Mouse (Mus musculus): ENCODE measurements around the gene Cuta. TPM values are rescaled to one million over a fixed set of nuclear protein-coding genes. Genes with fewer than 3 reads are reported as not detected.

Gene Cuta
- polyA plus RNA-seq, 1 experiment from 2014 or later: 134 TPM

GRCm38 (mm10) chr17:26946567-26946966 lies 7.2 kb upstream of the Cuta start:
- H3K27me3 ChIP-seq (ENCODE audit: control insufficient read depth, insufficient read depth, low read length): peaks cover 3% of the 10 kb centered on the region; the same call in 1 of the 2 replicates
- H3K36me3 ChIP-seq (ENCODE audit: control insufficient read depth, insufficient read depth, low read length): no peaks in the 10 kb centered on the region
- H3K4me3 ChIP-seq (ENCODE audit: low read depth, low read length): peak overlapping the region; percentile 51
- WGBS (ENCODE audit: insufficient replicate concordance): 1% methylated on average over 33 of the region's 37 CpGs
- peak overlapping the region; percentile 71 for H3K27ac ChIP-seq (ENCODE audit: low read depth, low read length)
- H3K4me1 ChIP-seq (ENCODE audit: control insufficient read depth, insufficient read depth, low read length): peaks cover 38% of the 10 kb centered on the region
- H3K9ac ChIP-seq (ENCODE audit: low read depth, low read length): peak overlapping the region; percentile 81
- peak overlapping the region; percentile 88 for H3K4me2 ChIP-seq
- peak; percentile 41; the same call in 1 of the 2 replicates for ATAC-seq (replicated peaks; ENCODE audit: insufficient number of reproducible peaks, low FRiP score, low TSS enrichment)
- no peaks in the 10 kb centered on the region for H3K9me3 ChIP-seq (replicated peaks; ENCODE audit: control insufficient read depth, low read length)

GRCm38 (mm10) chr17:26945824-26946495 lies 6.6 kb upstream of the Cuta start:
- Histone ChIP-seq H3K4me3 (ENCODE audit: low read depth, low read length) (peak overlapping the region; percentile 51), H3K27ac (ENCODE audit: low read depth, low read length) (peak overlapping the region; percentile 71), H3K36me3 (ENCODE audit: control insufficient read depth, insufficient read depth, low read length) (no peaks in the 10 kb centered on the region), H3K9me3 (replicated peaks; ENCODE audit: control insufficient read depth, low read length) (no peaks in the 10 kb centered on the region), H3K4me1 (ENCODE audit: control insufficient read depth, insufficient read depth, low read length) (peaks cover 33% of the 10 kb centered on the region), H3K4me2 (peak overlapping the region; percentile 88), H3K27me3 (ENCODE audit: control insufficient read depth, insufficient read depth, low read length) (peaks cover 3% of the 10 kb centered on the region; the same call in 1 of the 2 replicates), H3K9ac (ENCODE audit: low read depth, low read length) (peak overlapping the region; percentile 81)
- 29% methylated on average over 13 of the region's 13 CpGs for WGBS (ENCODE audit: insufficient replicate concordance)
- ATAC-seq (replicated peaks; ENCODE audit: insufficient number of reproducible peaks, low FRiP score, low TSS enrichment): no peak

GRCm38 (mm10) chr17:26941841-26942570 lies 2.6 kb upstream of the Cuta start:
- Histone ChIP-seq H3K4me3 (ENCODE audit: low read depth, low read length) (peak overlapping the region; percentile 59), H3K9ac (ENCODE audit: low read depth, low read length) (peak overlapping the region; percentile 71), H3K27ac (ENCODE audit: low read depth, low read length) (no peak overlapping the region), H3K9me3 (replicated peaks; ENCODE audit: control insufficient read depth, low read length) (no peaks in the 10 kb centered on the region), H3K36me3 (ENCODE audit: control insufficient read depth, insufficient read depth, low read length) (no peaks in the 10 kb centered on the region; the same call in none of the 2 replicates), H3K4me2 (peak overlapping the region; percentile 99), H3K27me3 (ENCODE audit: control insufficient read depth, insufficient read depth, low read length) (no peaks in the 10 kb centered on the region), H3K4me1 (ENCODE audit: control insufficient read depth, insufficient read depth, low read length) (peaks cover 37% of the 10 kb centered on the region)
- ATAC-seq (replicated peaks; ENCODE audit: insufficient number of reproducible peaks, low FRiP score, low TSS enrichment): no peak
- WGBS (ENCODE audit: insufficient replicate concordance): 9% methylated on average over 4 of the region's 4 CpGs

DNA sequence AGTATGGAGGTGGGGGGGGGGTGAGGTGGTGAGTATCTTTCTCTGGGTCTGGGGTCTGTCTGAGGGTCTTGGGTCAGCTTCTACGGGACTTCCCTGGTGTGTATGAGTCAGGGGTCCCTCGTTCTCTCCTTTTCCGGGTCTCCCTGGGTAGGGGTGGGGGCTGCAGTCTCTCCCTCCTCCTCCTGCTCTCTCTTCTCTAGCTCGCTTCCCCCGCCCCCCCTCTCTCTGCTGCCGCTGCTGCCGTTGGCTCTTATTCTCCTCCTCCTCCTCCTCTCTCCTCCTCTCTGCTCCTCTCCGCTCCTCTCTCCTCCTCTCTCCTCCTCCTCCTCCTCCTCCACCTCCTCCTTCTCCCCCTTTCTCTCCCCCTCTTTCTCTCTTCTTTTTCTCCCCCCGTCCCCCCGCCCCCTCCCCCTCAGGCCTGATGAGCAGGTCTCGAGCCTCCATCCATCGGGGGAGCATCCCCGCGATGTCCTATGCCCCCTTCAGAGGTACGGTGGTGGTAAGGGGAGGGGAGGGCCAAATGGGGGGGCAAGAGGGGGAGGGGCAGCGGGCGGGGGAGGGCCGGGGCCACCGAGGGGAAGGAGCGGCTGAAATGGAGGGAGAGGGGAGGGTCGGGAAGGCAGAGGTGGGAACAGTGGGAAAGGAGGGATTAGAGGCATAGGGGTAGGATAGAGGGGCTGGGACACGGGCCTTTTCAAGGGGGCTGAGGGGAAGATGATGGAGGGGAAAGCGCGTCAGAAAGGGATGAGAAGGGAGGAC lies 1.8 kb upstream of the Cuta start, which contains the start of gene Syngap1:
TSS of gene Syngap1 (plus strand) at position 223 of the 759 bp plus-strand sequence.
- Histone ChIP-seq H3K36me3 (ENCODE audit: control insufficient read depth, insufficient read depth, low read length) (peaks cover 3% of the 10 kb centered on the region), H3K4me2 (peak within 1 kb of the TSS; percentile 99), H3K9ac (ENCODE audit: low read depth, low read length) (peak within 1 kb of the TSS; percentile 84), H3K27me3 (ENCODE audit: control insufficient read depth, insufficient read depth, low read length) (no peaks in the 10 kb centered on the region), H3K4me1 (ENCODE audit: control insufficient read depth, insufficient read depth, low read length) (peaks cover 32% of the 10 kb centered on the region), H3K27ac (ENCODE audit: low read depth, low read length) (peak within 1 kb of the TSS; percentile 96), H3K4me3 (ENCODE audit: low read depth, low read length) (peak within 1 kb of the TSS; percentile 67), H3K9me3 (replicated peaks; ENCODE audit: control insufficient read depth, low read length) (no peaks in the 10 kb centered on the region)
- no peak for ATAC-seq (replicated peaks; ENCODE audit: insufficient number of reproducible peaks, low FRiP score, low TSS enrichment)
- WGBS (ENCODE audit: insufficient replicate concordance): 4% methylated on average over 23 of the region's 24 CpGs

DNA sequence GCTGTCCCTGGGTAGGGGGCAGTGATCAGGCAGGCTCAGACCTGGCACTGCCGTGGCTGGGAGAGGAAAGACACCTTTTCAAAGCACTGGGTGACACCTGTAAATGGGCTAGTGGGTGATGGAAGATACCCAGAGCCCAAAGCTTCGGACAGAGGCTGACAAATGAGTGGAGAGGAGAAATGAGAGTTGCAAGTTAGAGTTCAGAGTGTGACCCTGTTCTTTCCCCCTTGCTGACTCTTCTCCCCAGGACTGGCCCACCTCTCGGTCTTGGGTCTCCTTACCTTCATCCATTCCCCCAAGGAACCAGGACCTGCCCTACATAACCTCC lies 568 bp upstream of the Cuta start:
- H3K4me1 ChIP-seq (ENCODE audit: control insufficient read depth, insufficient read depth, low read length): peaks cover 24% of the 10 kb centered on the region
- H3K9ac ChIP-seq (ENCODE audit: low read depth, low read length): peak overlapping the region; percentile 84
- H3K27me3 ChIP-seq (ENCODE audit: control insufficient read depth, insufficient read depth, low read length): no peaks in the 10 kb centered on the region
- H3K9me3 ChIP-seq (replicated peaks; ENCODE audit: control insufficient read depth, low read length): no peaks in the 10 kb centered on the region
- 7% methylated on average over 3 of the region's 3 CpGs for WGBS (ENCODE audit: insufficient replicate concordance)
- ATAC-seq (replicated peaks; ENCODE audit: insufficient number of reproducible peaks, low FRiP score, low TSS enrichment): no peak
- H3K4me3 ChIP-seq (ENCODE audit: low read depth, low read length): peak overlapping the region; percentile 67
- H3K4me2 ChIP-seq: peak overlapping the region; percentile 99
- H3K36me3 ChIP-seq (ENCODE audit: control insufficient read depth, insufficient read depth, low read length): peaks cover 5% of the 10 kb centered on the region
- H3K27ac ChIP-seq (ENCODE audit: low read depth, low read length): peak overlapping the region; percentile 96

- peaks cover 30% of the 10 kb centered on the region for H3K4me1 ChIP-seq (ENCODE audit: control insufficient read depth, insufficient read depth, low read length)
Measured at GRCm38 (mm10) chr17:26938731-26939130, 638 bp downstream of the Cuta start.

GRCm38 (mm10) chr17:26937883-26938695 lies 1.3 kb downstream of the Cuta start:
- ATAC-seq (replicated peaks; ENCODE audit: insufficient number of reproducible peaks, low FRiP score, low TSS enrichment): no peak

More at GRCm38 (mm10) chr17:26938731-26939130, 638 bp downstream of the Cuta start:
- Histone ChIP-seq H3K9ac (ENCODE audit: low read depth, low read length) (peak overlapping the region; percentile 85), H3K36me3 (ENCODE audit: control insufficient read depth, insufficient read depth, low read length) (peaks cover 9% of the 10 kb centered on the region), H3K27ac (ENCODE audit: low read depth, low read length) (peak overlapping the region; percentile 96), H3K4me3 (ENCODE audit: low read depth, low read length) (peak overlapping the region; percentile 67), H3K4me2 (peak overlapping the region; percentile 99), H3K9me3 (replicated peaks; ENCODE audit: control insufficient read depth, low read length) (no peaks in the 10 kb centered on the region), H3K27me3 (ENCODE audit: control insufficient read depth, insufficient read depth, low read length) (no peaks in the 10 kb centered on the region)
- 0% methylated on average over 22 of the region's 22 CpGs for WGBS (ENCODE audit: insufficient replicate concordance)
- no peak for ATAC-seq (replicated peaks; ENCODE audit: insufficient number of reproducible peaks, low FRiP score, low TSS enrichment)

More at GRCm38 (mm10) chr17:26937883-26938695, 1.3 kb downstream of the Cuta start:
- H3K4me2 ChIP-seq: peak overlapping the region; percentile 99
- no peaks in the 10 kb centered on the region for H3K27me3 ChIP-seq (ENCODE audit: control insufficient read depth, insufficient read depth, low read length)
- peaks cover 9% of the 10 kb centered on the region for H3K36me3 ChIP-seq (ENCODE audit: control insufficient read depth, insufficient read depth, low read length)
- no peaks in the 10 kb centered on the region for H3K9me3 ChIP-seq (replicated peaks; ENCODE audit: control insufficient read depth, low read length)
- peak overlapping the region; percentile 96; the same call in 1 of the 2 replicates for H3K27ac ChIP-seq (ENCODE audit: low read depth, low read length)
- peaks cover 31% of the 10 kb centered on the region for H3K4me1 ChIP-seq (ENCODE audit: control insufficient read depth, insufficient read depth, low read length)
- WGBS (ENCODE audit: insufficient replicate concordance): 55% methylated on average over 16 of the region's 16 CpGs
- peak overlapping the region; percentile 67 for H3K4me3 ChIP-seq (ENCODE audit: low read depth, low read length)
- peak overlapping the region; percentile 85 for H3K9ac ChIP-seq (ENCODE audit: low read depth, low read length)
